Mouse (Mus musculus): ENCODE measurements around the gene Trpv2. TPM values are rescaled to one million over a fixed set of nuclear protein-coding genes. Genes with fewer than 3 reads are reported as not detected.

The Trpv2 gene
- polyA plus RNA-seq, 1 experiment = 4.1 TPM

- Histone ChIP-seq H3K27ac (ENCODE audit: insufficient read depth, low read depth, low read length) (peak overlapping the region; percentile 81), H3K27me3 (replicated peaks; ENCODE audit: control insufficient read depth, insufficient read depth, low read length) (no peaks in the 10 kb centered on the region), H3K4me1 (ENCODE audit: control insufficient read depth, insufficient read depth, low read length) (peaks cover 29% of the 10 kb centered on the region), H3K36me3 (ENCODE audit: control insufficient read depth, insufficient read depth, low read length) (peaks cover 2% of the 10 kb centered on the region; the same call in 1 of the 2 replicates), H3K4me3 (ENCODE audit: insufficient read depth, low read depth, low read length) (no peak overlapping the region)
- no peak for TF ChIP-seq POLR2A (IDR thresholded peaks at IDR 0.05; ENCODE audit: low read depth, low read length)
- no peak for TF ChIP-seq CTCF (conservative IDR thresholded peaks at IDR 0.05; ENCODE audit: insufficient read depth, insufficient read length, low read depth, low read length)
- peak; percentile 95 for DNase-seq
- 15% methylated on average over 6 of the region's 6 CpGs for WGBS
Observed at GRCm38 (mm10) chr11:62558961-62559646, 15.2 kb upstream of the Trpv2 start.

GRCm38 (mm10) chr11:62560463-62561016 lies 13.7 kb upstream of the Trpv2 start:
- peak overlapping the region; percentile 46; the same call in 1 of the 2 replicates for H3K4me3 ChIP-seq (ENCODE audit: insufficient read depth, low read depth, low read length)
- TF ChIP-seq CTCF (conservative IDR thresholded peaks at IDR 0.05; ENCODE audit: insufficient read depth, insufficient read length, low read depth, low read length) (no peak), POLR2A (IDR thresholded peaks at IDR 0.05; ENCODE audit: low read depth, low read length) (no peak)
- DNase-seq = no peak
- peaks cover 16% of the 10 kb centered on the region for H3K4me1 ChIP-seq (ENCODE audit: control insufficient read depth, insufficient read depth, low read length)
- WGBS = 54% methylated on average over 43 of the region's 43 CpGs
- no peaks in the 10 kb centered on the region for H3K27me3 ChIP-seq (replicated peaks; ENCODE audit: control insufficient read depth, insufficient read depth, low read length)
- no peaks in the 10 kb centered on the region for H3K36me3 ChIP-seq (ENCODE audit: control insufficient read depth, insufficient read depth, low read length)
- no peak overlapping the region for H3K27ac ChIP-seq (ENCODE audit: insufficient read depth, low read depth, low read length)

GRCm38 (mm10) chr11:62563590-62563989 lies 10.7 kb upstream of the Trpv2 start:
- DNase-seq = no peak
- 91% methylated on average over 2 of the region's 2 CpGs for WGBS
- TF ChIP-seq CTCF (conservative IDR thresholded peaks at IDR 0.05; ENCODE audit: insufficient read depth, insufficient read length, low read depth, low read length) (no peak), POLR2A (IDR thresholded peaks at IDR 0.05; ENCODE audit: low read depth, low read length) (no peak)

DNA sequence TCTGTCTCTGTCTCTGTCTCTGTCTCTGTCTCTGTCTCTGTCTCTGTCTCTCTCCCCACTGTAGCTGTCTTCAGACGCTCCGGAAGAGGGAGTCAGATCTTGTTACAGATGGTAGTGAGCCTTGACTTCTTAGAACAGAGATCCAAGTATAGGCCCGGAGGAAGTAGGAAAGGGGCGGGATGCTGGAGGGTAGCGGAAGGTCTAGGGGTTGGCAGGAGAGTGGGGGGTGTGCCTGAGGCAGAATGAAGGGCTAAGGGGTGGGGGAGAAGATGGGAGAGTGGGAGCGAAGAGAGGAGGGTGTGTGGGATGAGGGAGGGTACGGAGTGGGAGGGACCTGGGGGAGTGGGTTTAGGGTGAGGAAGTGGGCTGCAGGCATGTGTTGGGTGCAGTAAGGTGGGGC lies 8.5 kb upstream of the Trpv2 start:
- no peak overlapping the region for H3K4me3 ChIP-seq (ENCODE audit: insufficient read depth, low read depth, low read length)
- peaks cover 4% of the 10 kb centered on the region; the same call in 1 of the 2 replicates for H3K4me1 ChIP-seq (ENCODE audit: control insufficient read depth, insufficient read depth, low read length)
- WGBS = 55% methylated on average over 7 of the region's 7 CpGs
- TF ChIP-seq CTCF (conservative IDR thresholded peaks at IDR 0.05; ENCODE audit: insufficient read depth, insufficient read length, low read depth, low read length) = no peak
- TF ChIP-seq POLR2A (IDR thresholded peaks at IDR 0.05; ENCODE audit: low read depth, low read length) = no peak
- no peaks in the 10 kb centered on the region for H3K36me3 ChIP-seq (ENCODE audit: control insufficient read depth, insufficient read depth, low read length)
- H3K27ac ChIP-seq (ENCODE audit: insufficient read depth, low read depth, low read length) = no peak overlapping the region
- H3K27me3 ChIP-seq (replicated peaks; ENCODE audit: control insufficient read depth, insufficient read depth, low read length) = no peaks in the 10 kb centered on the region
- no peak for DNase-seq

More at GRCm38 (mm10) chr11:62563590-62563989, 10.7 kb upstream of the Trpv2 start:
- Histone ChIP-seq H3K27ac (ENCODE audit: insufficient read depth, low read depth, low read length) (no peak overlapping the region), H3K4me3 (ENCODE audit: insufficient read depth, low read depth, low read length) (no peak overlapping the region), H3K4me1 (ENCODE audit: control insufficient read depth, insufficient read depth, low read length) (peaks cover 13% of the 10 kb centered on the region), H3K36me3 (ENCODE audit: control insufficient read depth, insufficient read depth, low read length) (no peaks in the 10 kb centered on the region), H3K27me3 (replicated peaks; ENCODE audit: control insufficient read depth, insufficient read depth, low read length) (no peaks in the 10 kb centered on the region)

GRCm38 (mm10) chr11:62566211-62566610 lies 8.1 kb upstream of the Trpv2 start:
- WGBS = 34% methylated on average over 1 of the region's 1 CpGs
- no peak for DNase-seq
- Histone ChIP-seq H3K4me1 (ENCODE audit: control insufficient read depth, insufficient read depth, low read length) (peaks cover 4% of the 10 kb centered on the region; the same call in 1 of the 2 replicates), H3K4me3 (ENCODE audit: insufficient read depth, low read depth, low read length) (no peak overlapping the region), H3K27me3 (replicated peaks; ENCODE audit: control insufficient read depth, insufficient read depth, low read length) (no peaks in the 10 kb centered on the region), H3K27ac (ENCODE audit: insufficient read depth, low read depth, low read length) (no peak overlapping the region), H3K36me3 (ENCODE audit: control insufficient read depth, insufficient read depth, low read length) (no peaks in the 10 kb centered on the region)
- TF ChIP-seq POLR2A (IDR thresholded peaks at IDR 0.05; ENCODE audit: low read depth, low read length) (no peak), CTCF (conservative IDR thresholded peaks at IDR 0.05; ENCODE audit: insufficient read depth, insufficient read length, low read depth, low read length) (no peak)

- Histone ChIP-seq H3K27me3 (replicated peaks; ENCODE audit: control insufficient read depth, insufficient read depth, low read length) (no peaks in the 10 kb centered on the region), H3K36me3 (ENCODE audit: control insufficient read depth, insufficient read depth, low read length) (no peaks in the 10 kb centered on the region), H3K27ac (ENCODE audit: insufficient read depth, low read depth, low read length) (no peak overlapping the region), H3K4me3 (ENCODE audit: insufficient read depth, low read depth, low read length) (no peak overlapping the region), H3K4me1 (ENCODE audit: control insufficient read depth, insufficient read depth, low read length) (peaks cover 4% of the 10 kb centered on the region; the same call in 1 of the 2 replicates)
- 83% methylated on average over 3 of the region's 3 CpGs for WGBS
- TF ChIP-seq CTCF (conservative IDR thresholded peaks at IDR 0.05; ENCODE audit: insufficient read depth, insufficient read length, low read depth, low read length) (no peak), POLR2A (IDR thresholded peaks at IDR 0.05; ENCODE audit: low read depth, low read length) (no peak)
- no peak for DNase-seq
Observed at GRCm38 (mm10) chr11:62568300-62568699, 6.0 kb upstream of the Trpv2 start.

DNA sequence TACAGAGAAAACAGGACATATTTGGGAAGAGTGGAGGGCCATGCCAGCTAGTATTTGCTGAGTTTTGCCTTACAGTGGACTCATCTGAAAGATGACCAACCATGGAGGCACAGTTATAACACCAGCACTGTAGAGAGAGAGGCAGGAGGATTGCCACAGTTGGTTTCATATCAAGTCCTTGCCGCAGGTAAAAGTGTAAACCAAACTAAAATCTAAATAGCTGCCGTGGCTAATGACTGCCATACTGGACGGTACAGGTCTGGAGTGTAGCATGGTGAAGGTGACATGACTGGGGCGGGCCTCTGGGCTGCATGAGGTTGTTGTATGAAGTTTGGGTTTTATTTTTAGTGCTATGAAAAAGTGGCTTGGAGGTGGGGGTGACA lies 408 bp downstream of the Trpv2 start:
- no peak for TF ChIP-seq CTCF (conservative IDR thresholded peaks at IDR 0.05; ENCODE audit: insufficient read depth, insufficient read length, low read depth, low read length)
- no peaks in the 10 kb centered on the region for H3K4me1 ChIP-seq (ENCODE audit: control insufficient read depth, insufficient read depth, low read length)
- H3K27ac ChIP-seq (ENCODE audit: insufficient read depth, low read depth, low read length) = no peak overlapping the region
- H3K36me3 ChIP-seq (ENCODE audit: control insufficient read depth, insufficient read depth, low read length) = no peaks in the 10 kb centered on the region
- no peak overlapping the region for H3K4me3 ChIP-seq (ENCODE audit: insufficient read depth, low read depth, low read length)
- no peak for DNase-seq
- no peaks in the 10 kb centered on the region for H3K27me3 ChIP-seq (replicated peaks; ENCODE audit: control insufficient read depth, insufficient read depth, low read length)
- WGBS = 71% methylated on average over 4 of the region's 4 CpGs
